Mouse (Mus musculus) kidney, embryonic 16.5 days (tissue): ENCODE data around the gene Stk17b. TPM values are rescaled to one million over a fixed set of nuclear protein-coding genes. Genes with fewer than 3 reads are reported as not detected.
"Not testable (repeated sequence)": the region's sequence is repeated elsewhere in the genome, so short reads cannot be mapped to it uniquely, and the experiment has no call there.

ENCODE experiments used
- ATAC-seq: fragments of 200-750 bp; cut with Nextera tagmentation; 2 replicates; pipeline ENCODE4 v1.8.0; 2017; ENCODE audit warnings: moderate TSS enrichment; ENCODE audit not compliant: low FRiP score, low TSS enrichment
- H3K27ac ChIP-seq: fragments of 300-500 bp; sonication (generic); 2 replicates; pipeline ENCODE4 v1.5.1; 2014; ENCODE audit warnings: low read length
- H3K27me3 ChIP-seq: fragments of 300-500 bp; sonication (generic); 2 replicates; pipeline ENCODE4 v1.6.1; 2014; ENCODE audit warnings: low read length, control low read depth, mixed read lengths; ENCODE audit not compliant: insufficient read depth
- H3K36me3 ChIP-seq: fragments of 300-500 bp; sonication (generic); 2 replicates; pipeline ENCODE4 v1.6.1; 2014; ENCODE audit warnings: low read length, control low read depth, mixed read lengths; ENCODE audit not compliant: insufficient read depth
- H3K4me1 ChIP-seq: fragments of 300-500 bp; sonication (generic); 2 replicates; pipeline ENCODE4 v1.6.1; 2014; ENCODE audit warnings: low read length, control low read depth, mixed read lengths; ENCODE audit not compliant: insufficient read depth
- H3K4me2 ChIP-seq: fragments of 300-500 bp; sonication (generic); replicated peaks from 2 replicates; pipeline ENCODE4 v1.6.1; 2014; ENCODE audit warnings: low read depth, low read length
- H3K4me3 ChIP-seq: fragments of 300-500 bp; sonication (generic); 2 replicates; pipeline ENCODE4 v1.5.1; 2014; ENCODE audit warnings: mild to moderate bottlenecking, low read length
- H3K9ac ChIP-seq: fragments of 300-500 bp; sonication (generic); replicated peaks from 2 replicates; pipeline ENCODE4 v1.6.1; 2014; ENCODE audit warnings: low read length
- H3K9me3 ChIP-seq: fragments of 300-500 bp; sonication (generic); 2 replicates; pipeline ENCODE4 v1.6.1; 2016; ENCODE audit warnings: low read length, control low read depth
- WGBS: fragments of 180-500 bp; shearing (Covaris S2); extraction: QIAGEN DNeasy Blood & Tissue Kit; methylation state at CpG from one replicate; pipeline ENCODE4 v1.1.7; 2014; 5-methylcytosine and 5-hydroxymethylcytosine counted together
- polyA plus RNA-seq: library from polyadenylated mRNA; unstranded; fragments of >200 nt; fragmentation: Nextera tagmentation; extraction: Ambion mirVana; gene quantifications from 2 replicates; pipeline ENCODE4 v1.2.1, GENCODE M21; 2015

Gene Stk17b
- polyA plus RNA-seq, 1 experiment from 2014 or later = 20.8 TPM

GRCm38 (mm10) chr1:53771476-53771875 is 13.5 kb downstream of the Stk17b start:
- Histone ChIP-seq H3K4me2 (no peak overlapping the region), H3K27me3 (no peaks in the 10 kb centered on the region), H3K36me3 (no peaks in the 10 kb centered on the region), H3K9ac (no peak overlapping the region), H3K4me1 (no peaks in the 10 kb centered on the region; the same call in 1 of the 2 replicates), H3K27ac (no peak overlapping the region), H3K9me3 (no peaks in the 10 kb centered on the region), H3K4me3 (no peak overlapping the region)
- no peak for ATAC-seq
- WGBS = 90% methylated on average over 6 of the region's 6 CpGs

- Histone ChIP-seq H3K27me3 (no peaks in the 10 kb centered on the region), H3K4me3 (no peak overlapping the region), H3K9ac (no peak overlapping the region), H3K9me3 (no peaks in the 10 kb centered on the region), H3K4me1 (no peaks in the 10 kb centered on the region), H3K4me2 (no peak overlapping the region), H3K36me3 (peaks cover 6% of the 10 kb centered on the region; the same call in 1 of the 2 replicates), H3K27ac (no peak overlapping the region)
- no peak for ATAC-seq
- WGBS = 65% methylated on average over 2 of the region's 2 CpGs
Measured at GRCm38 (mm10) chr1:53766112-53766511, 18.9 kb downstream of the Stk17b start.

- H3K4me3 ChIP-seq = no peak overlapping the region
- H3K27ac ChIP-seq = no peak overlapping the region
- H3K27me3 ChIP-seq = no peaks in the 10 kb centered on the region
- H3K9ac ChIP-seq = no peak overlapping the region
- no peaks in the 10 kb centered on the region; the same call in 1 of the 2 replicates for H3K36me3 ChIP-seq
- H3K4me1 ChIP-seq = no peaks in the 10 kb centered on the region
- no peak overlapping the region for H3K4me2 ChIP-seq
- no peaks in the 10 kb centered on the region for H3K9me3 ChIP-seq
- 89% methylated on average over 4 of the region's 4 CpGs for WGBS
- ATAC-seq = no peak
Measured at GRCm38 (mm10) chr1:53757316-53757715, 27.7 kb downstream of the Stk17b start.

GRCm38 (mm10) chr1:53753501-53753900 is 31.5 kb downstream of the Stk17b start:
- not testable (repeated sequence) for H3K36me3 ChIP-seq, H3K4me3 ChIP-seq, H3K9me3 ChIP-seq, H3K27ac ChIP-seq, H3K4me1 ChIP-seq, H3K9ac ChIP-seq, H3K4me2 ChIP-seq, H3K27me3 ChIP-seq, ATAC-seq
- 86% methylated on average over 2 of the region's 2 CpGs for WGBS

GRCm38 (mm10) chr1:53751144-53751543 is 33.9 kb downstream of the Stk17b start:
- H3K9ac ChIP-seq = no peak overlapping the region
- no peaks in the 10 kb centered on the region for H3K4me1 ChIP-seq
- H3K27me3 ChIP-seq = no peaks in the 10 kb centered on the region
- 68% methylated on average over 1 of the region's 1 CpGs for WGBS
- ATAC-seq = no peak
- no peak overlapping the region for H3K4me3 ChIP-seq
- no peaks in the 10 kb centered on the region for H3K36me3 ChIP-seq
- no peak overlapping the region for H3K4me2 ChIP-seq
- no peaks in the 10 kb centered on the region for H3K9me3 ChIP-seq
- H3K27ac ChIP-seq = no peak overlapping the region

GRCm38 (mm10) chr1:53750697-53751096 is 34.3 kb downstream of the Stk17b start:
- H3K27ac ChIP-seq, H3K4me1 ChIP-seq, H3K4me2 ChIP-seq, ATAC-seq, H3K9ac ChIP-seq, H3K9me3 ChIP-seq, H3K36me3 ChIP-seq, H3K27me3 ChIP-seq, H3K4me3 ChIP-seq: not testable (repeated sequence)
- 91% methylated on average over 7 of the region's 7 CpGs for WGBS

- H3K4me3 ChIP-seq, H3K27me3 ChIP-seq, H3K27ac ChIP-seq, H3K9ac ChIP-seq, ATAC-seq, H3K4me2 ChIP-seq, H3K36me3 ChIP-seq, H3K4me1 ChIP-seq, H3K9me3 ChIP-seq: not testable (repeated sequence)
- 81% methylated on average over 1 of the region's 1 CpGs for WGBS
Measured at GRCm38 (mm10) chr1:53749881-53750385, 35.1 kb downstream of the Stk17b start.

GRCm38 (mm10) chr1:53748571-53748970 is 36.5 kb downstream of the Stk17b start:
- no peaks in the 10 kb centered on the region for H3K9me3 ChIP-seq
- H3K36me3 ChIP-seq = no peaks in the 10 kb centered on the region
- no peak for ATAC-seq
- H3K27me3 ChIP-seq = no peaks in the 10 kb centered on the region
- H3K9ac ChIP-seq = no peak overlapping the region
- no peak overlapping the region for H3K4me2 ChIP-seq
- no peak overlapping the region for H3K27ac ChIP-seq
- no peaks in the 10 kb centered on the region for H3K4me1 ChIP-seq
- H3K4me3 ChIP-seq = no peak overlapping the region
- WGBS = 43% methylated on average over 8 of the region's 11 CpGs

- Histone ChIP-seq H3K27me3 (no peaks in the 10 kb centered on the region), H3K36me3 (no peaks in the 10 kb centered on the region), H3K4me3 (no peak overlapping the region), H3K4me1 (no peaks in the 10 kb centered on the region), H3K27ac (no peak overlapping the region), H3K9ac (no peak overlapping the region), H3K9me3 (no peaks in the 10 kb centered on the region), H3K4me2 (no peak overlapping the region)
- WGBS = 77% methylated on average over 5 of the region's 5 CpGs
- no peak for ATAC-seq
Measured at GRCm38 (mm10) chr1:53746001-53746400, 39.0 kb downstream of the Stk17b start.

- no peak for ATAC-seq
- Histone ChIP-seq H3K27me3 (no peaks in the 10 kb centered on the region), H3K36me3 (no peaks in the 10 kb centered on the region), H3K4me3 (no peak overlapping the region), H3K9me3 (no peaks in the 10 kb centered on the region), H3K4me2 (no peak overlapping the region), H3K9ac (no peak overlapping the region), H3K4me1 (no peaks in the 10 kb centered on the region), H3K27ac (no peak overlapping the region)
- WGBS = 82% methylated on average over 3 of the region's 3 CpGs
Measured at GRCm38 (mm10) chr1:53741742-53742458, 43.1 kb downstream of the Stk17b start.
